Mouse (Mus musculus) forebrain, embryonic 14.5 days (tissue): ENCODE measurements around the gene Kcnh2. TPM values are rescaled to one million over a fixed set of nuclear protein-coding genes. Genes with fewer than 3 reads are reported as not detected.

Experiments used
- ATAC-seq: fragments of 200-750 bp; cut with Nextera tagmentation; 2 replicates; pipeline ENCODE4 v1.8.0; 2017; ENCODE audit warnings: mild to moderate bottlenecking, moderate library complexity
- DNase-seq: peaks from one replicate; pipeline ENCODE4 v3.0.0-alpha.2; 2015; ENCODE audit warnings: low spot score
- H3K27ac ChIP-seq: fragments of 300-500 bp; sonication (generic); 2 replicates; pipeline ENCODE4 v1.5.1; 2014; ENCODE audit warnings: low read depth, mild to moderate bottlenecking, control low read depth, low read length, moderate library complexity
- H3K27me3 ChIP-seq: fragments of 300-500 bp; sonication (generic); replicated peaks from 2 replicates; pipeline ENCODE4 v1.6.1; 2014; ENCODE audit warnings: low read length, control low read depth, mixed read lengths; ENCODE audit not compliant: control insufficient read depth, insufficient read depth
- H3K36me3 ChIP-seq: fragments of 300-500 bp; sonication (generic); 2 replicates; pipeline ENCODE4 v1.6.1; 2014; ENCODE audit warnings: low read length, control low read depth; ENCODE audit not compliant: control insufficient read depth, insufficient read depth
- H3K4me1 ChIP-seq: fragments of 300-500 bp; sonication (generic); 2 replicates; pipeline ENCODE4 v1.6.1; 2014; ENCODE audit warnings: antibody characterized with exemption, low read length, control low read depth; ENCODE audit not compliant: control insufficient read depth, insufficient read depth
- H3K4me2 ChIP-seq: fragments of 300-500 bp; sonication (generic); 2 replicates; pipeline ENCODE4 v1.6.1; 2014; ENCODE audit warnings: mild to moderate bottlenecking, control low read depth, low read length
- H3K4me3 ChIP-seq: fragments of 300-500 bp; sonication (generic); 2 replicates; pipeline ENCODE4 v1.5.1; 2014; ENCODE audit warnings: low read depth, low read length, control low read depth
- H3K9ac ChIP-seq: fragments of 300-500 bp; sonication (generic); 2 replicates; pipeline ENCODE4 v1.6.1; 2014; ENCODE audit warnings: mild to moderate bottlenecking, low read length, control low read depth, moderate library complexity
- H3K9me3 ChIP-seq: fragments of 300-500 bp; sonication (generic); replicated peaks from 2 replicates; pipeline ENCODE4 v1.6.1; 2016; ENCODE audit warnings: low read length, control low read depth, mixed read lengths; ENCODE audit not compliant: control insufficient read depth
- WGBS: fragments of 180-500 bp; shearing (Covaris S2); extraction: QIAGEN DNeasy Blood & Tissue Kit; methylation state at CpG from one replicate; pipeline ENCODE4 v1.1.7; 2014; 5-methylcytosine and 5-hydroxymethylcytosine counted together
- polyA plus RNA-seq: library from polyadenylated mRNA; unstranded; fragments of >200 nt; fragmentation: Nextera tagmentation; extraction: Ambion mirVana; gene quantifications from 2 replicates; pipeline ENCODE4 v1.2.1, GENCODE M21; 2014

Gene Kcnh2
- polyA plus RNA-seq, 1 experiment from 2014 or later, result 5.2 TPM

- H3K4me1 ChIP-seq, result no peaks in the 10 kb centered on the region
- no peak for ATAC-seq
- no peaks in the 10 kb centered on the region for H3K36me3 ChIP-seq
- no peaks in the 10 kb centered on the region for H3K9me3 ChIP-seq
- H3K4me2 ChIP-seq, result no peak overlapping the region
- no peak overlapping the region for H3K4me3 ChIP-seq
- WGBS, result 72% methylated on average over 9 of the region's 9 CpGs
- H3K27me3 ChIP-seq, result no peaks in the 10 kb centered on the region
- no peak overlapping the region for H3K9ac ChIP-seq
- DNase-seq, result peak; percentile 13
- H3K27ac ChIP-seq, result no peak overlapping the region
These were observed 77.5 kb downstream of the Kcnh2 start for GRCm38 (mm10) chr5:24273683-24274621.

GRCm38 (mm10) chr5:24270941-24271340, 80.5 kb downstream of the Kcnh2 start:
- WGBS, result 74% methylated on average over 4 of the region's 4 CpGs
- H3K4me3 ChIP-seq, result no peak overlapping the region
- H3K9ac ChIP-seq, result no peak overlapping the region
- no peak overlapping the region for H3K4me2 ChIP-seq
- no peaks in the 10 kb centered on the region for H3K27me3 ChIP-seq
- no peaks in the 10 kb centered on the region for H3K9me3 ChIP-seq
- no peaks in the 10 kb centered on the region for H3K4me1 ChIP-seq
- no peaks in the 10 kb centered on the region for H3K36me3 ChIP-seq
- DNase-seq, result no peak
- H3K27ac ChIP-seq, result no peak overlapping the region
- no peak for ATAC-seq

Other genes starting within 250 kb of the Kcnh2 start
- gene Nupl2, start 186.6 kb downstream of the Kcnh2 start, polyA plus RNA-seq, result 13.8 and 15.1 TPM in 2 replicates
- 4.6 and 7.6 TPM in 2 replicates for gene Nos3, start 13.2 kb upstream of the Kcnh2 start, polyA plus RNA-seq
- 0.48 and 0.74 TPM in 2 replicates for gene Atg9b, start 40.5 kb upstream of the Kcnh2 start, polyA plus RNA-seq
- 37.1 and 43.1 TPM in 2 replicates for gene Abcb8, start 42.1 kb upstream of the Kcnh2 start, polyA plus RNA-seq
- gene Asic3, start 61.8 kb upstream of the Kcnh2 start, polyA plus RNA-seq, result not detected in 2 replicates
- 106 and 113 TPM in 2 replicates for gene Cdk5, start 71.9 kb upstream of the Kcnh2 start, polyA plus RNA-seq
- gene Slc4a2, start 72.2 kb upstream of the Kcnh2 start, polyA plus RNA-seq, result 11.5 and 14.6 TPM in 2 replicates
- gene Fastk, start 93.7 kb upstream of the Kcnh2 start, polyA plus RNA-seq, result 89.3 and 94.3 TPM in 2 replicates
- gene Tmub1, start 96.2 kb upstream of the Kcnh2 start, polyA plus RNA-seq, result 45.5 and 47.5 TPM in 2 replicates
- 47.5 and 49.5 TPM in 2 replicates for gene Agap3, start 100.6 kb upstream of the Kcnh2 start, polyA plus RNA-seq
- gene Gbx1, start 175.6 kb upstream of the Kcnh2 start, polyA plus RNA-seq, result 0.49 and 0.51 TPM in 2 replicates
- 0.09 and 0.17 TPM in 2 replicates for gene Asb10, start 189.4 kb upstream of the Kcnh2 start, polyA plus RNA-seq
- 0.06 and 0.09 TPM in 2 replicates for gene 4931409K22Rik, start 205.2 kb upstream of the Kcnh2 start, polyA plus RNA-seq
- 111 and 112 TPM in 2 replicates for gene Abcf2, start 225.9 kb upstream of the Kcnh2 start, polyA plus RNA-seq
- gene Chpf2, start 235.1 kb upstream of the Kcnh2 start, polyA plus RNA-seq, result 10.6 and 13.8 TPM in 2 replicates